Mouse (Mus musculus): ENCODE data around the gene AI464131.
A peak's percentile ranks its signal among the peaks of the same experiment; 100 is the strongest.

AI464131 gene

GRCm38 (mm10) chr4:41502986-41503412 lies at the start of gene AI464131:
AI464131 (minus strand) TSS chr4:41503076.
- peak; percentile 71 to 75 for DNase-seq (ENCODE audit: low spot score in 2 of 2)

- peak; percentile 38 to 73 for DNase-seq (ENCODE audit: low spot score in 2 of 2)
Measured at GRCm38 (mm10) chr4:41552529-41552928, 49.7 kb upstream of the AI464131 start.

GRCm38 (mm10) chr4:41547086-41547485 lies 44.2 kb upstream of the AI464131 start:
- DNase-seq (ENCODE audit: low spot score in 2 of 2): no peak

- DNase-seq (ENCODE audit: low spot score in 2 of 2): no peak
Measured at GRCm38 (mm10) chr4:41545985-41546384, 43.1 kb upstream of the AI464131 start.

- no peak for DNase-seq (ENCODE audit: low spot score in 2 of 2)
Measured at GRCm38 (mm10) chr4:41542136-41542535, 39.3 kb upstream of the AI464131 start.

- DNase-seq (ENCODE audit: low spot score in 2 of 2): no peak
Measured at GRCm38 (mm10) chr4:41534866-41535265, 32.0 kb upstream of the AI464131 start.

GRCm38 (mm10) chr4:41532420-41532819 lies 29.5 kb upstream of the AI464131 start:
- no peak for DNase-seq (ENCODE audit: low spot score in 2 of 2)

GRCm38 (mm10) chr4:41527996-41528395 lies 25.1 kb upstream of the AI464131 start:
- no peak for DNase-seq (ENCODE audit: low spot score in 2 of 2)

GRCm38 (mm10) chr4:41527076-41527475 lies 24.2 kb upstream of the AI464131 start:
- no peak for DNase-seq (ENCODE audit: low spot score in 2 of 2)

- DNase-seq (ENCODE audit: low spot score in 2 of 2): no peak
Measured at GRCm38 (mm10) chr4:41526553-41526952, 23.7 kb upstream of the AI464131 start.

- no peak for DNase-seq (ENCODE audit: low spot score in 2 of 2)
Measured at GRCm38 (mm10) chr4:41524829-41525228, 22.0 kb upstream of the AI464131 start.

GRCm38 (mm10) chr4:41523839-41524238 lies 21.0 kb upstream of the AI464131 start:
- DNase-seq (ENCODE audit: low spot score in 2 of 2): no peak

GRCm38 (mm10) chr4:41522788-41523187 lies 19.9 kb upstream of the AI464131 start:
- peak; percentile 19 to 31 for DNase-seq (ENCODE audit: low spot score in 2 of 2)

GRCm38 (mm10) chr4:41522136-41522535 lies 19.3 kb upstream of the AI464131 start:
- no peak for DNase-seq (ENCODE audit: low spot score in 2 of 2)

- no peak for DNase-seq (ENCODE audit: low spot score in 2 of 2)
Measured at GRCm38 (mm10) chr4:41520641-41521040, 17.8 kb upstream of the AI464131 start.

- no peak for DNase-seq (ENCODE audit: low spot score in 2 of 2)
Measured at GRCm38 (mm10) chr4:41519195-41519594, 16.3 kb upstream of the AI464131 start.

- DNase-seq (ENCODE audit: low spot score in 2 of 2): no peak
Measured at GRCm38 (mm10) chr4:41518349-41518748, 15.5 kb upstream of the AI464131 start.

GRCm38 (mm10) chr4:41517233-41517632 lies 14.4 kb upstream of the AI464131 start, which contains the start of gene 1110017D15Rik:
1110017D15Rik (minus strand) TSS chr4:41517333.
- no peak for DNase-seq (ENCODE audit: low spot score in 2 of 2)

GRCm38 (mm10) chr4:41513714-41514113 lies 10.8 kb upstream of the AI464131 start:
- no peak for DNase-seq (ENCODE audit: low spot score in 2 of 2)

GRCm38 (mm10) chr4:41513309-41513708 lies 10.4 kb upstream of the AI464131 start:
- no peak for DNase-seq (ENCODE audit: low spot score in 2 of 2)

GRCm38 (mm10) chr4:41507998-41508397 lies 5.1 kb upstream of the AI464131 start:
- DNase-seq (ENCODE audit: low spot score in 2 of 2): no peak

- no peak for DNase-seq (ENCODE audit: low spot score in 2 of 2)
Measured at GRCm38 (mm10) chr4:41507326-41507924, 4.5 kb upstream of the AI464131 start.

- peak; percentile 69 to 71 for DNase-seq (ENCODE audit: low spot score in 2 of 2)
Measured at GRCm38 (mm10) chr4:41506906-41507305, 4.0 kb upstream of the AI464131 start.

- DNase-seq (ENCODE audit: low spot score in 2 of 2): peak; percentile 41 to 58
Measured at GRCm38 (mm10) chr4:41506156-41506555, 3.3 kb upstream of the AI464131 start.
